Mouse (Mus musculus) G1E (cell line): Measurements from ENCODE around the gene Dync1li2.

ENCODE experiments used
- CTCF ChIP-seq: IDR thresholded peaks from 2 replicates; pipeline ENCODE4 v1.5.1; 2012; ENCODE audit warnings: low read depth, low read length, inconsistent platforms, mixed read lengths
- GATA1 ChIP-seq: IDR thresholded peaks from 2 replicates; pipeline ENCODE4 v1.6.1; 2012; ENCODE audit warnings: borderline replicate concordance, low read length, inconsistent platforms, mixed read lengths

GRCm38 (mm10) chr8:104437494-104438135, 5.2 kb downstream of the Dync1li2 start:
- no peak for TF ChIP-seq CTCF
- TF ChIP-seq GATA1, result no peak
